Mouse (Mus musculus): ENCODE data around the gene Mill1. TPM values are rescaled to one million over a fixed set of nuclear protein-coding genes. Genes with fewer than 3 reads are reported as not detected.
"Not testable (repeated sequence)": the region's sequence is repeated elsewhere in the genome, so short reads cannot be mapped to it uniquely, and the experiment has no call there.

Gene Mill1
- polyA plus RNA-seq (2015; fragmentation: Nextera tagmentation; extraction: Ambion mirVana): not detected in 2 replicates

GRCm38 (mm10) chr7:18245047-18245446, at the start of gene Mill1:
Gene Mill1 (plus strand): TSS chr7:18245347.
- H3K27ac ChIP-seq (ENCODE audit: low read length): no peak within 1 kb of the TSS
- no peak within 1 kb of the TSS for H3K4me3 ChIP-seq (ENCODE audit: low read length)
- H3K27me3 ChIP-seq (ENCODE audit: control insufficient read depth, insufficient read depth, low read depth, low read length): no peaks in the 10 kb centered on the region
- no peak within 1 kb of the TSS for H3K4me2 ChIP-seq (ENCODE audit: low read depth, low read length)
- H3K9me3 ChIP-seq (ENCODE audit: control insufficient read depth, low read length): no peaks in the 10 kb centered on the region; the same call in 1 of the 2 replicates
- ATAC-seq (ENCODE audit: low read depth): no peak
- H3K4me1 ChIP-seq (replicated peaks; ENCODE audit: control insufficient read depth, insufficient read depth, low read length): no peaks in the 10 kb centered on the region
- H3K36me3 ChIP-seq (ENCODE audit: control insufficient read depth, insufficient read depth, low read length): no peaks in the 10 kb centered on the region
- H3K9ac ChIP-seq (ENCODE audit: low read length): no peak within 1 kb of the TSS
- 67% methylated on average over 1 of the region's 1 CpGs for WGBS

GRCm38 (mm10) chr7:18210938-18211337, 34.2 kb upstream of the Mill1 start:
- H3K4me3 ChIP-seq (ENCODE audit: low read length): no peak overlapping the region
- no peak for ATAC-seq (ENCODE audit: low read depth)
- no peak overlapping the region for H3K4me2 ChIP-seq (ENCODE audit: low read depth, low read length)
- no peak overlapping the region for H3K9ac ChIP-seq (ENCODE audit: low read length)
- no peaks in the 10 kb centered on the region for H3K27me3 ChIP-seq (ENCODE audit: control insufficient read depth, insufficient read depth, low read depth, low read length)
- no peaks in the 10 kb centered on the region for H3K36me3 ChIP-seq (ENCODE audit: control insufficient read depth, insufficient read depth, low read length)
- WGBS: 14% methylated on average over 9 of the region's 9 CpGs
- H3K9me3 ChIP-seq (ENCODE audit: control insufficient read depth, low read length): no peaks in the 10 kb centered on the region; the same call in 1 of the 2 replicates
- no peak overlapping the region for H3K27ac ChIP-seq (ENCODE audit: low read length)
- H3K4me1 ChIP-seq (replicated peaks; ENCODE audit: control insufficient read depth, insufficient read depth, low read length): no peaks in the 10 kb centered on the region

GRCm38 (mm10) chr7:18214699-18215098, 30.4 kb upstream of the Mill1 start:
- Histone ChIP-seq H3K9me3 (ENCODE audit: control insufficient read depth, low read length) (no peaks in the 10 kb centered on the region; the same call in 1 of the 2 replicates), H3K36me3 (ENCODE audit: control insufficient read depth, insufficient read depth, low read length) (no peaks in the 10 kb centered on the region), H3K4me2 (ENCODE audit: low read depth, low read length) (no peak overlapping the region), H3K9ac (ENCODE audit: low read length) (no peak overlapping the region), H3K4me1 (replicated peaks; ENCODE audit: control insufficient read depth, insufficient read depth, low read length) (no peaks in the 10 kb centered on the region), H3K27me3 (ENCODE audit: control insufficient read depth, insufficient read depth, low read depth, low read length) (no peaks in the 10 kb centered on the region), H3K27ac (ENCODE audit: low read length) (no peak overlapping the region), H3K4me3 (ENCODE audit: low read length) (no peak overlapping the region)
- no peak for ATAC-seq (ENCODE audit: low read depth)
- 65% methylated on average over 1 of the region's 1 CpGs for WGBS

GRCm38 (mm10) chr7:18238561-18238960, 6.6 kb upstream of the Mill1 start:
- no peak for ATAC-seq (ENCODE audit: low read depth)
- no peaks in the 10 kb centered on the region for H3K9me3 ChIP-seq (ENCODE audit: control insufficient read depth, low read length)
- WGBS: 61% methylated on average over 2 of the region's 2 CpGs
- H3K27me3 ChIP-seq (ENCODE audit: control insufficient read depth, insufficient read depth, low read depth, low read length): no peaks in the 10 kb centered on the region
- no peak overlapping the region for H3K27ac ChIP-seq (ENCODE audit: low read length)
- H3K4me1 ChIP-seq (replicated peaks; ENCODE audit: control insufficient read depth, insufficient read depth, low read length): no peaks in the 10 kb centered on the region
- H3K36me3 ChIP-seq (ENCODE audit: control insufficient read depth, insufficient read depth, low read length): no peaks in the 10 kb centered on the region
- H3K4me3 ChIP-seq (ENCODE audit: low read length): no peak overlapping the region
- H3K4me2 ChIP-seq (ENCODE audit: low read depth, low read length): no peak overlapping the region
- H3K9ac ChIP-seq (ENCODE audit: low read length): no peak overlapping the region

GRCm38 (mm10) chr7:18241217-18241616, 3.9 kb upstream of the Mill1 start:
- WGBS: 67% methylated on average over 5 of the region's 5 CpGs

GRCm38 (mm10) chr7:18243959-18244573, 1.1 kb upstream of the Mill1 start:
- H3K9me3 ChIP-seq (ENCODE audit: control insufficient read depth, low read length); H3K4me1 ChIP-seq (replicated peaks; ENCODE audit: control insufficient read depth, insufficient read depth, low read length); H3K9ac ChIP-seq (ENCODE audit: low read length); H3K4me2 ChIP-seq (ENCODE audit: low read depth, low read length); H3K4me3 ChIP-seq (ENCODE audit: low read length); H3K36me3 ChIP-seq (ENCODE audit: control insufficient read depth, insufficient read depth, low read length); ATAC-seq (ENCODE audit: low read depth); H3K27ac ChIP-seq (ENCODE audit: low read length); H3K27me3 ChIP-seq (ENCODE audit: control insufficient read depth, insufficient read depth, low read depth, low read length): not testable (repeated sequence)
- WGBS: 24% methylated on average over 1 of the region's 1 CpGs

More at GRCm38 (mm10) chr7:18241217-18241616, 3.9 kb upstream of the Mill1 start:
- Histone ChIP-seq H3K9me3 (ENCODE audit: control insufficient read depth, low read length) (no peaks in the 10 kb centered on the region), H3K4me2 (ENCODE audit: low read depth, low read length) (no peak overlapping the region), H3K4me1 (replicated peaks; ENCODE audit: control insufficient read depth, insufficient read depth, low read length) (no peaks in the 10 kb centered on the region), H3K27me3 (ENCODE audit: control insufficient read depth, insufficient read depth, low read depth, low read length) (no peaks in the 10 kb centered on the region), H3K4me3 (ENCODE audit: low read length) (no peak overlapping the region), H3K27ac (ENCODE audit: low read length) (no peak overlapping the region), H3K36me3 (ENCODE audit: control insufficient read depth, insufficient read depth, low read length) (no peaks in the 10 kb centered on the region), H3K9ac (ENCODE audit: low read length) (no peak overlapping the region)
- ATAC-seq (ENCODE audit: low read depth): no peak

- H3K27ac ChIP-seq (ENCODE audit: low read length): no peak overlapping the region
- WGBS: 28% methylated on average over 1 of the region's 1 CpGs
- H3K9ac ChIP-seq (ENCODE audit: low read length): no peak overlapping the region
- H3K9me3 ChIP-seq (ENCODE audit: control insufficient read depth, low read length): peaks cover 19% of the 10 kb centered on the region
- H3K4me1 ChIP-seq (replicated peaks; ENCODE audit: control insufficient read depth, insufficient read depth, low read length): no peaks in the 10 kb centered on the region
- no peak overlapping the region for H3K4me2 ChIP-seq (ENCODE audit: low read depth, low read length)
- H3K36me3 ChIP-seq (ENCODE audit: control insufficient read depth, insufficient read depth, low read length): no peaks in the 10 kb centered on the region
- H3K4me3 ChIP-seq (ENCODE audit: low read length): no peak overlapping the region
- H3K27me3 ChIP-seq (ENCODE audit: control insufficient read depth, insufficient read depth, low read depth, low read length): no peaks in the 10 kb centered on the region
- no peak for ATAC-seq (ENCODE audit: low read depth)
Measured at GRCm38 (mm10) chr7:18260219-18260618, 15.1 kb downstream of the Mill1 start.

GRCm38 (mm10) chr7:18265089-18265488, 19.9 kb downstream of the Mill1 start:
- Histone ChIP-seq H3K36me3 (ENCODE audit: control insufficient read depth, insufficient read depth, low read length) (no peaks in the 10 kb centered on the region), H3K9ac (ENCODE audit: low read length) (no peak overlapping the region), H3K27ac (ENCODE audit: low read length) (no peak overlapping the region), H3K4me2 (ENCODE audit: low read depth, low read length) (no peak overlapping the region), H3K27me3 (ENCODE audit: control insufficient read depth, insufficient read depth, low read depth, low read length) (no peaks in the 10 kb centered on the region), H3K9me3 (ENCODE audit: control insufficient read depth, low read length) (peaks cover 15% of the 10 kb centered on the region), H3K4me3 (ENCODE audit: low read length) (no peak overlapping the region), H3K4me1 (replicated peaks; ENCODE audit: control insufficient read depth, insufficient read depth, low read length) (no peaks in the 10 kb centered on the region)
- ATAC-seq (ENCODE audit: low read depth): no peak
- 44% methylated on average over 5 of the region's 5 CpGs for WGBS

Data from lung, embryonic 16.5 days (tissue).